Mouse (Mus musculus) cerebellum, adult 2 months (tissue): ENCODE results near the gene Cdk5.

Experiments used
- CTCF ChIP-seq: fragments of 200-500 bp; IDR thresholded peaks from 2 replicates; pipeline ENCODE4 v1.5.1; 2011; ENCODE audit warnings: low read depth, mild to moderate bottlenecking, control low read depth, low read length, moderate library complexity, borderline replicate concordance; ENCODE audit not compliant: insufficient read depth
- POLR2A ChIP-seq: fragments of 200-500 bp; IDR thresholded peaks from 2 replicates; pipeline ENCODE4 v1.6.1; 2011; ENCODE audit warnings: low read length, control low read depth, borderline replicate concordance; ENCODE audit not compliant: insufficient read depth

GRCm38 (mm10) chr5:24388246-24388915 is 34.9 kb downstream of the Cdk5 start:
- TF ChIP-seq POLR2A (no peak), CTCF (no peak)
